Mouse (Mus musculus) liver, embryonic 14.5 days (tissue): ENCODE measurements at regions not wholly inside any gene's neighbourhood (a gene's known extent, or its start where the extent isn't known, plus 50 kb on each side); places are given as distances from the start of the nearest gene placed in this dataset.

Experiments
- CTCF ChIP-seq: IDR thresholded peaks from 2 replicates; pipeline ENCODE4 v1.5.1; 2016; ENCODE audit warnings: antibody characterized with exemption, low read depth, control low read depth
- EP300 ChIP-seq: IDR thresholded peaks from 2 replicates; pipeline ENCODE4 v1.6.1; 2016; ENCODE audit warnings: antibody characterized with exemption, low read depth

DNA sequence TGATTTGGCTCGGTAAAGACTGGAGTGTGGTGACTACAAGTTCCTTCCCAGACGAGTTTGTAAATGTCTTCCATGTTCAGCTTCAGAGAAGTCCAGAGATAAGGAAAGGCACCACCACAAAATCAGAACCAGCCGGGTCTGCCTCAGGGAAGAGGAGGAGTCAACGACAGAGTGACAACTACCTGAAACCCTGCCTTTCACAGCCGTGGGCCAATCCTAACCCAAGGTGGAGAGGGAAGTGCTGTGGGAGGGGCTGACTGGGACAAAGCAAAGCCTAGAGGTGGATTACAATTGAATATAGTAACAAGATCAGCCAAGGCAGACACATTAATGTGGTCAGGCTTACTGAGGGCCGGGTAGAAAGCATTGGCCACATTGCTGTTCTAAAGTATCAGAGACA is 174.9 kb upstream of the Prep start:
- TF ChIP-seq CTCF (no peak), EP300 (no peak)
